Mouse (Mus musculus) kidney, postnatal 0 days (tissue): ENCODE results near the gene Prkg1. TPM values are rescaled to one million over a fixed set of nuclear protein-coding genes. Genes with fewer than 3 reads are reported as not detected.

Experiments used
- ATAC-seq: fragments of 200-750 bp; cut with Nextera tagmentation; replicated peaks from 2 replicates; pipeline ENCODE4 v1.8.0; 2017; ENCODE audit warnings: low read depth, moderate number of reproducible peaks, moderate TSS enrichment, moderate library complexity; ENCODE audit not compliant: low FRiP score
- DNase-seq: peaks from one replicate; pipeline ENCODE4 v3.0.0-alpha.2; 2016; ENCODE audit warnings: low spot score
- H3K27ac ChIP-seq: fragments of 300-500 bp; sonication (generic); 2 replicates; pipeline ENCODE4 v1.5.1; 2014; ENCODE audit warnings: mild to moderate bottlenecking
- H3K27me3 ChIP-seq: fragments of 300-500 bp; sonication (generic); 2 replicates; pipeline ENCODE4 v1.6.1; 2014; ENCODE audit warnings: low read length, mixed read lengths; ENCODE audit not compliant: insufficient read depth
- H3K36me3 ChIP-seq: fragments of 300-500 bp; sonication (generic); 2 replicates; pipeline ENCODE4 v1.6.1; 2014; ENCODE audit warnings: low read length, mixed read lengths; ENCODE audit not compliant: insufficient read depth
- H3K4me1 ChIP-seq: fragments of 300-500 bp; sonication (generic); replicated peaks from 2 replicates; pipeline ENCODE4 v1.6.1; 2014; ENCODE audit warnings: antibody characterized with exemption, low read length, mixed read lengths; ENCODE audit not compliant: insufficient read depth
- H3K4me2 ChIP-seq: fragments of 300-500 bp; sonication (generic); 2 replicates; pipeline ENCODE4 v1.6.1; 2014; ENCODE audit warnings: mild to moderate bottlenecking, low read length, moderate library complexity, mixed read lengths
- H3K4me3 ChIP-seq: fragments of 300-500 bp; sonication (generic); replicated peaks from 2 replicates; pipeline ENCODE4 v1.5.1; 2014; ENCODE audit warnings: low read depth, low read length
- H3K9ac ChIP-seq: fragments of 300-500 bp; sonication (generic); 2 replicates; pipeline ENCODE4 v1.6.1; 2014; ENCODE audit warnings: low read depth, low read length
- H3K9me3 ChIP-seq: fragments of 300-500 bp; sonication (generic); replicated peaks from 2 replicates; pipeline ENCODE4 v1.6.1; 2016; ENCODE audit warnings: low read length, inconsistent platforms, mixed read lengths
- CTCF ChIP-seq: IDR thresholded peaks from 2 replicates; pipeline ENCODE4 v1.5.1; 2016; ENCODE audit warnings: antibody characterized with exemption, low read depth, mild to moderate bottlenecking, moderate library complexity
- WGBS: fragments of 180-500 bp; shearing (Covaris S2); extraction: QIAGEN DNeasy Blood & Tissue Kit; methylation state at CpG from one replicate; pipeline ENCODE4 v1.1.7; 2014; 5-methylcytosine and 5-hydroxymethylcytosine counted together
- polyA plus RNA-seq: library from polyadenylated mRNA; unstranded; fragments of >200 nt; fragmentation: Nextera tagmentation; extraction: Ambion mirVana; gene quantifications from 2 replicates; pipeline ENCODE4 v1.2.1, GENCODE M21; 2015

The Prkg1 gene
- polyA plus RNA-seq, 1 experiment from 2014 or later: 2.3 TPM

DNA sequence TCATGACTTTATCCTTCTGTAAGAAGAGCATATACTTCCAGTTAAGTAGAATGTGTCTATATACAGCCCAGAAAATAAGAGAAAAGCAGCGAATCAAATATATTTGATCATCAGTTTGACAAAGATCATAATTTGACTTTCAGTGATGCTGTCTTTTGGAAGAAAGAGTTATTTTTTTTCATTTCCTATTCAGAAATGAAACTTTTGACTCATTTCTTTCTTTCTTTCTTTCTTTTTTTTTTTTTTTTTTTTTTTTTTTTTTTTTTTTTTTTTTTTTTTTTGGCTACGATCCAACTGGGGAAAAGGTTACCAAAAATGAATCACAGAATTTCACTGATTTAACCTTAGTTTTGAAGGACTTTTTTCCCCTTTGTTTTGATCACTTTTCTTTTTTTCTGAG is 259.8 kb downstream of the Prkg1 start:
- Histone ChIP-seq H3K4me1 (no peaks in the 10 kb centered on the region), H3K27ac (no peak overlapping the region), H3K36me3 (no peaks in the 10 kb centered on the region), H3K9me3 (no peaks in the 10 kb centered on the region), H3K4me2 (no peak overlapping the region), H3K9ac (no peak overlapping the region), H3K27me3 (no peaks in the 10 kb centered on the region), H3K4me3 (no peak overlapping the region)
- 92% methylated on average over 2 of the region's 2 CpGs for WGBS
- DNase-seq (no peak), ATAC-seq (no peak)
- TF ChIP-seq CTCF: no peak

DNA sequence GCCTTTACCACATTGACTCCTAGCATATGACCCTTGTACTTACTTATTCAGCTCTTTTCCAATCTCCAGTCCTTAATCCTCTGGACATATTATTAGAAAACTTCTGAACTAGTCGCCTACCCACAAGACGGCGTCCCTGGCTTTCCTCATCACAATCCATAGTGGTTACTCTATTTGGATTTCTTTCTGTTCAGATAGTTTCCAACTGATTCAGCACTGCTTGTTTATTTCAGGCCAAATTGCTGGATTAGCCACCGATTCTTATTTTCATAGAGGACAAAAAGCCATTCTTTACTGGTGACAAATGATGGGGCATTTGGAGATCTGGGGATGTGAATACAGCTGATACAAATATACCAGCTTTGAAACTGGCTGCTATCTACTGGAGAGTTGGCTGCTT is 267.4 kb downstream of the Prkg1 start:
- H3K27me3 ChIP-seq: no peaks in the 10 kb centered on the region
- H3K27ac ChIP-seq: no peak overlapping the region
- no peak for DNase-seq
- no peak overlapping the region for H3K9ac ChIP-seq
- no peaks in the 10 kb centered on the region for H3K9me3 ChIP-seq
- no peak overlapping the region for H3K4me2 ChIP-seq
- no peak for ATAC-seq
- no peak overlapping the region for H3K4me3 ChIP-seq
- TF ChIP-seq CTCF: no peak
- H3K36me3 ChIP-seq: no peaks in the 10 kb centered on the region
- WGBS: 91% methylated on average over 4 of the region's 4 CpGs
- H3K4me1 ChIP-seq: no peaks in the 10 kb centered on the region

DNA sequence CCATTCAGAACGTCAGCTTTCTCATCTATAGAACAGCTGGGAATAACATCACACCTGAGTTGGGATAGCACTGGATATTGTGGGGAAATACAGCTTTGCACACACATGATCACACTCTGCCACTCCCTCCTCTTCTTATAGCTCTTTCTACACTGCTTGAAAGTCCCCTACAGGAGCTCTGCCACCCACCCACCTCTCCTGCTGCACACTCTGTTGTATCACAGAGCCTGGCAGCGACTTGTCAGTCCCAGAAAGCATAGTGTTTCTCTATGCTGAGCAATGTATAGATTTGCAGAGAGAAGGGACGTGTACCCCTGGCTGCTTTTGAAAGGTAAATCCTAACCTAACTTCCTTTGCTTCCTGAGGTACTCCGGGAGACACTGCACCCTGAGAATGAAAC is 275.2 kb downstream of the Prkg1 start:
- no peak for TF ChIP-seq CTCF
- Histone ChIP-seq H3K4me1 (no peaks in the 10 kb centered on the region), H3K27me3 (no peaks in the 10 kb centered on the region), H3K4me3 (no peak overlapping the region), H3K9ac (no peak overlapping the region), H3K4me2 (no peak overlapping the region), H3K9me3 (no peaks in the 10 kb centered on the region), H3K27ac (no peak overlapping the region), H3K36me3 (no peaks in the 10 kb centered on the region)
- DNase-seq (no peak), ATAC-seq (no peak)
- WGBS: 55% methylated on average over 4 of the region's 4 CpGs

DNA sequence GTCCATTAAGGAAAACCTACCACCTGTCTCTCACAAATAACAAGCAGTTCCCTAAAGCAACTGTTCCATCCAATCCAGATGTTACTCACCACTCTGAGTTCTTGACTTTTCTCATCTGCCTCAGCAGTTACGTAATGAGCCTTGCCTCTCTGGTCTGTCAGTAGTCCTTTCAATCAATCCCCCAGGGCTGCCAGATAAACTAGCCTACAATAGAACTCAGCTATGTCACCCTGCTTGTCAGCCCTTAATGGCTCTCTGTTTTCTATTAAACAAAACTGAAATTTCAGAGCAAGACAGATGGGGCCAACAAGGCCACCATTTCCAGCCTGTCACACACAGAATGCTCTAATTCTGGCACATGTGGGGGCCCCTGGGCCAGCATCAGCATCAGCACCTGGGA is 293.1 kb downstream of the Prkg1 start:
- DNase-seq: no peak
- no peaks in the 10 kb centered on the region for H3K9me3 ChIP-seq
- H3K36me3 ChIP-seq: no peaks in the 10 kb centered on the region
- H3K4me1 ChIP-seq: no peaks in the 10 kb centered on the region
- WGBS: 69% methylated on average over 1 of the region's 1 CpGs
- TF ChIP-seq CTCF: no peak
- H3K4me3 ChIP-seq: no peak overlapping the region
- H3K27me3 ChIP-seq: no peaks in the 10 kb centered on the region
- no peak for ATAC-seq
- no peak overlapping the region for H3K4me2 ChIP-seq
- H3K9ac ChIP-seq: no peak overlapping the region
- no peak overlapping the region for H3K27ac ChIP-seq

DNA sequence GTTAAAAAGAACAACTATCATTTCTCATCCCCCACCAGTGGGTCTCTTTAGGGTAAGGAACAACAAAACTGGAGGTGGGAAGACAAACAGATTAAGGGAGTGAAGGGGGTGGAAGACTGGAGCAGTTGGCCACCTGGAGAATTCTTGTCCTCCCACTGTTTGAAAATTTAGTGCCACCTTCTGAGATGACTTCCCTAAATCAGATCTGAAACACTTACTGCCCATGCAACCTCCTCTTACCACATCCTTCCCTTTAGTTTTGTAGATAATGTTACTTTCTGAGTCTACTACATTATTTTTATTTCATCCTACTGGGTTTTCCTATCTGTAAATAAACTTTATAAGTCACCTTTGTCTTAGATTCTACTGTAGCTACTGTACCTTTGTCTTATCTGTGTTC is 304.6 kb downstream of the Prkg1 start:
- Histone ChIP-seq H3K9me3 (no peaks in the 10 kb centered on the region), H3K27me3 (no peaks in the 10 kb centered on the region), H3K27ac (no peak overlapping the region), H3K4me1 (0 out of 2 replicates have a peak, but pooled peaks cover 3% of the 10 kb centered on the region), H3K9ac (no peak overlapping the region), H3K4me3 (no peak overlapping the region), H3K36me3 (no peaks in the 10 kb centered on the region), H3K4me2 (no peak overlapping the region)
- DNase-seq (no peak), ATAC-seq (no peak)
- no peak for TF ChIP-seq CTCF

DNA sequence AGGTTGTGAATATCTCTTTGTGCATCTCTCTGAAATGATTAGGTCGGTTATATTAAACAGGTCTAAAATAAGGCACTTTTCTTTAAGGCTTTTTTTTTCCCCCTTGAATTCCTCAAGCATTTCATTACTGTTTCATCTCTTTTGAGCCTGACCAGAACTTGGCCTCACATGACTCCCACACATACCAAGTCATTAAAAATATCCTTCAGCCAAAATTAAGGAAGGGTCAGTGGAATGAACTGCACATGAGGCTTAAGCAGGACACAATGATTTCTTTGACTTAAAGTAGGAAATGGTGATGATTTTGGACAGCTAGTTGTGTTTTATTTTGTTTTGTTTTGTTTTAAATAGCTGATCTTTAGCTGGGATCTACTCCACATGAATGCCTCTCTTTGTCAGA is 320.7 kb downstream of the Prkg1 start:
- ATAC-seq (no peak), DNase-seq (peak; percentile 65)
- Histone ChIP-seq H3K27me3 (no peaks in the 10 kb centered on the region), H3K4me3 (no peak overlapping the region), H3K9ac (no peak overlapping the region), H3K4me1 (no peaks in the 10 kb centered on the region), H3K9me3 (no peaks in the 10 kb centered on the region), H3K36me3 (no peaks in the 10 kb centered on the region), H3K4me2 (no peak overlapping the region), H3K27ac (no peak overlapping the region)
- no peak for TF ChIP-seq CTCF
- 49% methylated on average over 1 of the region's 1 CpGs for WGBS

DNA sequence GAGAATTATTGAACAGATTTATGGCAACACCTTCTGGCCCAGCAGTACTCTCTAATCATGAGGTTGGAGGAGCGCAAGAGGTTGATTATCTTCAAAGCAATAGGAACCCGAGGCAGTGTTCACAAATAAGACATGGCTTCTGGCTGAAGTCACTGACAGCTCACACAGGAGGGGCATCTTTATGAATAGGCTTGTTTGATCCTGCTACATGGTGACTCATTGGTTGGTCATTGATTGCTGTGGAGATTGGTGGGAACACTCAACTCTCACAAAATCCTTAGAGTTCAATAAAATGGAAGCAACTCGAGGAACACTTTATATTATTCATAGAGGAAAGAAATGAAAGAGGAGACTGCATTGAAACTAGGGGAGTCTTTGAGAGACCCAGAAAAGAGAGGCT is 322.5 kb downstream of the Prkg1 start:
- TF ChIP-seq CTCF: no peak
- Histone ChIP-seq H3K4me2 (no peak overlapping the region), H3K9me3 (no peaks in the 10 kb centered on the region), H3K36me3 (no peaks in the 10 kb centered on the region), H3K4me3 (no peak overlapping the region), H3K27ac (no peak overlapping the region), H3K27me3 (no peaks in the 10 kb centered on the region), H3K4me1 (no peaks in the 10 kb centered on the region), H3K9ac (no peak overlapping the region)
- no peak for ATAC-seq
- DNase-seq: no peak
- 87% methylated on average over 3 of the region's 3 CpGs for WGBS
